Mouse (Mus musculus): ENCODE measurements around the gene Cog1. TPM values are rescaled to one million over a fixed set of nuclear protein-coding genes. Genes with fewer than 3 reads are reported as not detected.
A peak's percentile ranks its signal among the peaks of the same experiment; 100 is the strongest.

Cog1 gene
- total RNA-seq, 1 experiment from 2014 or later, result 20.2 TPM

GRCm38 (mm10) chr11:113684707-113685426, 35.9 kb downstream of the Cog1 start:
- ATAC-seq (replicated peaks; ENCODE audit: insufficient number of reproducible peaks, low FRiP score, low TSS enrichment, poor library complexity, severe bottlenecking), result no peak

GRCm38 (mm10) chr11:113687031-113687430, 38.1 kb downstream of the Cog1 start:
- no peak for ATAC-seq (replicated peaks; ENCODE audit: insufficient number of reproducible peaks, low FRiP score, low TSS enrichment, poor library complexity, severe bottlenecking)

DNA sequence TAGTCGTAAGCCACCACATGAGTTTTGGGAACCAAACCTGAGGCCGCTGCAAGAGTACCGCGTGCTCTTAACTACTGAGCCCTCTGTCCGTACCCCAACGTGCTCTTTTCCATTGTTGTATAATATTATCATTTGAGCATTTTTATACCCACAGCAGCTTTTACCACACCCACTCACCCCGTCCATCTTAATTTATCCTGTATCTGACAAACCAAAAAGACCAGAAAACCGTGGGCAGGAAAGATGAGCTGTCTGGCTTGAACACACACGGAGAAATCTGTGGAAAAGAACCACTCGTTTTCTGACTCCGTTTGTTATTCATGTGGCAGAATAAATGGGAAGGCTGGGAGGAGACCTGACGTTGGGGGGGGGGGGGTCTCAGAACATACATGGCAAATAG, 41.5 kb downstream of the Cog1 start:
- ATAC-seq (replicated peaks; ENCODE audit: insufficient number of reproducible peaks, low FRiP score, low TSS enrichment, poor library complexity, severe bottlenecking), result no peak

DNA sequence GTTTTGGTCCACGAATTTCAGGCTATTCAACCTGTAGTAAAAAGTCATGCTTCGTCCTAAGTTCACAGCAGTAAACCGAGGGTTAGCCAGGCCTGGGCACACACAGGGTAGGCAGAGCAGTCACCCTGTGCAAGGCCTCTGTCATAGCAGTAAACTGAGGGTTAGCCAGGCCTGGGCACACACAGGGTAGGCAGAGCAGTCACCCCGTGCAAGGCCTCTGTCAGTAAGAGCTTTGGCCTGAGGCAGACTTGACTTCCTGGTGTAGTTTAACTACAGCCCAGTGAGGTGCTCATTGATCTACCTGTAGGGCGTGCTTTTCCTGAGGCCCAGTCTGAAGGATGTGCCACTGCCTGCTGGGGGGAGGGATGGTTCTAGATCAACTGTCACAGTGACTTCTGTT, 42.3 kb downstream of the Cog1 start:
- ATAC-seq (replicated peaks; ENCODE audit: insufficient number of reproducible peaks, low FRiP score, low TSS enrichment, poor library complexity, severe bottlenecking), result no peak

DNA sequence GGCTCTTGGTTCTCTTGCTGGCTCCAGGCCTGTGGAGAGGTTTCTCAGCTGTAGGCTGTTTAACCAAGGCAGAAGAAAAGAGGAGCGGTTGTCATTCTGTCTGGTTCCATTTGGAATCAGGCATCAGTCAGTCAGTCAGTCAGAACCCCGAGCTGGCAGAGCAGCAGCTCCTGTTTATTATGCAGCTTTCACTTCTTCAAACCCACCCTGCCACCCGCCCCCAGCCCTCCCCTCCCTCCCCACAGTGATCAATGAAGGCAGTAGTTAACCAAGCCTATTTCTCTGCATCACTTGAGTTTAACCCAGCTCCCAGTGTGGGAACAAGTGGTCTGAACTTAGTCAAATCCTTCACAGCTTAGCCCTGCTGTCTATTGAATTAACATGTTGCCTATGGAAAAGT, 42.9 kb downstream of the Cog1 start:
- ATAC-seq (replicated peaks; ENCODE audit: insufficient number of reproducible peaks, low FRiP score, low TSS enrichment, poor library complexity, severe bottlenecking), result no peak

DNA sequence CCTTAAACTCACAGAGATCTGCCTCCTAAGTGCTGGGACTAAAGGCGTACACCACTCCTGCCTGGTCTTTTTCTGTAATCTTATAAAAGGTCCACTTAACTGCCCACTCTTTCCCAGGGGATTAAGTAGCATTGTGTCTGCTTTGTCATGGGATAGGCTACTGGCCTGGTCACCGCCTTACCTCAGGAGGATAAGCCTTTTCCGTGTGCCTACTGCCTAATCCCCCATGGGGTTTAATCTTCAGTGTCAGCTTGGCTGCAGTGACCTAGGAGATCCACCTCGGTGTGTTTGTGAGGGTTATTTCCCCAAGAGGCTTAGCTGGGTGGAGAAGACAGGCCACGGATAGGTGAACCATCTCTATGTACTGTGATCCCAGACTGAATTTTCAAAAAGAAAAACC, 48.6 kb downstream of the Cog1 start:
- ATAC-seq (replicated peaks; ENCODE audit: insufficient number of reproducible peaks, low FRiP score, low TSS enrichment, poor library complexity, severe bottlenecking), result no peak

DNA sequence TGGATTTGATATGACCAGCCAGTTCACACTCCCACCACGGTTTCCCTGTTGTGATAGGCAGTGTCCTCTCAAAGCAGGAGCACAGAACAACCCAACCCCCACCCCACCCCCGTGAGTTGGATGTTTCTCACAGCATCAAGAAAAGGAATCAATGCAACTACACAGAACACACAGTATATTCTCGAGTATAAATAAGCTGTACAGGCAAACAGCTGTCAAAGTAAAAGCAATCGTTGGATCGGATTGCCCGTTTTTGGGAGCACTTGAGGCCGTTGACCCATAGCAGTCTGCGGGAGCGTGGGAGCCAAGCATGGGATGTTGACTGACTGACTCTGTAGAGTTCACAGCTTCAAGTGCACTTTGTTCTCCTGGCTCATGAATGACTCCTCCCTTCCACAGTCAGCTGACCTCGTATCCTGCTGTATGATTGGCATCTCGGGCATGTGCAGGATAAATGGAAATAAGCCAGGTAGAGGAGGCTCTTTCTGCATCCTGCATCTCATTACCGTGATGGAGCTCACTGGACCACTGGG, 49.1 kb downstream of the Cog1 start:
- no peak for ATAC-seq (replicated peaks; ENCODE audit: insufficient number of reproducible peaks, low FRiP score, low TSS enrichment, poor library complexity, severe bottlenecking)

GRCm38 (mm10) chr11:113699643-113700042, 50.7 kb downstream of the Cog1 start:
- no peak for ATAC-seq (replicated peaks; ENCODE audit: insufficient number of reproducible peaks, low FRiP score, low TSS enrichment, poor library complexity, severe bottlenecking)

GRCm38 (mm10) chr11:113703758-113704157, 54.8 kb downstream of the Cog1 start:
- ATAC-seq (replicated peaks; ENCODE audit: insufficient number of reproducible peaks, low FRiP score, low TSS enrichment, poor library complexity, severe bottlenecking), result peak; percentile 84

DNA sequence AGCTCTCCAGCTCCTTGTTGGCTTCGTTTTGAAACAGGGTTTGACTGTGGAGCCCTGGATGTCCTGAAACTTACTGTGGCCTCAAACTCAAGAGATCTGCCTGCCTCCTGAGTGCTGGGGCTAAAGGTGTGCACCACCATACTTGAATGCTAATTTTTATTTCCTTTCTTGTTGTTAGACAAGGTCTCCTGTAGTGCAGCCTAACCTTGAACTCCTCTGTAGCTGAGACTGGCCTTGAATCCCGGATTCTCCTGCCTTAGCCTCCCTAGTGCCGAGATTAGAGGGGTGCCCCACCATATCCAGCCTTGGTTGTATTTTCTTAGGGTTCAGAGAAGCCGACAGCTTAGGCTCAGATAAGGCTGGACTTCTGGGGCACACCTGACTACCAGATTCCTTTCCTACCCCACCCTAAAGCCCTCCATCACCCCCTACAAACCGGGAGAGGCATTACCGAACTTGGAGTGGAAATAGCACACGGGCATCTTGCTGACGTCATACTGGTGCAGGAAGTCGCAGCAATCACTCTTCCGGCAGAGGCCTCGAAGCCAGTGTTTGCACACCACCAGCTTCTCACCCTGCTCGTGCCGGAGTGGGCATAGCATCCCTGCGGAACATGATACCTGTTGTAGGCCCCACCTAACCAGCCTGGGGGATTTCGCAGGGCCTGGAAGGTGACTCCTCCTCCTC, 57.1 kb downstream of the Cog1 start:
- no peak for ATAC-seq (replicated peaks; ENCODE audit: insufficient number of reproducible peaks, low FRiP score, low TSS enrichment, poor library complexity, severe bottlenecking)

- ATAC-seq (replicated peaks; ENCODE audit: insufficient number of reproducible peaks, low FRiP score, low TSS enrichment, poor library complexity, severe bottlenecking), result no peak
Observed at GRCm38 (mm10) chr11:113708629-113709213, 59.8 kb downstream of the Cog1 start.

DNA sequence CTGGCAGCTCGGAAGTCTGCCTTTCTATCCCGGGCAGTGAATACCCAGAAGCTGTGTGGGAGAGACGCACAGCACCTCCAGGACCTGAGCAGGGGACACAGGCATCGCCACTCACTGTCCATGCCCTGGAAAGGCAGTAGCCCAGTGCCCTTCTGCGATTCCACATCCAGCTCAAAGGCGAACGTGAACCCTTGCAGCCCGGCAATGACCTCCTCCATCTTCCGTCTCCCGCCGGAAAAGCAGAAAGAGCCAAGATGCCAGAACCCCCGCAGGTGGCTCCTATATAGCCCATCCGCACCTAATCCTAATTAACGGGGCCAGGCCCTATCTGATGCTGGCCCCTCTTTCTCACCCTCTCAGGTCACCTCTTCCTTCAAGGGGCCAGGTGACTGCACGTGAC, 60.3 kb downstream of the Cog1 start:
- ATAC-seq (replicated peaks; ENCODE audit: insufficient number of reproducible peaks, low FRiP score, low TSS enrichment, poor library complexity, severe bottlenecking), result no peak

DNA sequence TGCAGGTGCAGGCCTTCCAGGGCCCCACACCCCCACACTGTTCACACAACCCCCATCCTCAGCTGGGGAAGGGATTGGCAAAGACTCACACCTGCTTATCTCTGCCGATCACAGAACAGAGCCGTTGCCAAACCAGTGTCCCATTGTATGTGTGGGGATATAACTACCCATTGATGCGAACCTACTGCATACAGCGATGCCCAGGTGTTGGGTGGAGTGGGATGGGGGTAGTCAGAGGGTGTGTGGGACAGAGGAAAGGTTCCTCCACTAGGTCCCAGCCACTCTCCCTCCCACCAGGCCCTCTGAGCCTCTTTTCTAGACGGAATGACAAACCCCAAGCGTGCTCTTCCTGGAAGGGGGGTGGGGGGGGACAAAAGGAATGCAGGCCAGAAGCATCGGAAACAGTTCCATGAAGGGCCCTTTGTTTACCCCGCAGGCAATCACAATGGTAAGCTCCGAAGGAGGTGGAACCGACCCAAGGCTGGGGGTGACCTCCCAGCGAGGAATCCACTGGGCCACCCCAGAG, 60.8 kb downstream of the Cog1 start, which contains the start of gene Cpsf4l:
Cpsf4l (minus strand) TSS at position 287 of the 526 bp plus-strand sequence.
- ATAC-seq (replicated peaks; ENCODE audit: insufficient number of reproducible peaks, low FRiP score, low TSS enrichment, poor library complexity, severe bottlenecking), result no peak

DNA sequence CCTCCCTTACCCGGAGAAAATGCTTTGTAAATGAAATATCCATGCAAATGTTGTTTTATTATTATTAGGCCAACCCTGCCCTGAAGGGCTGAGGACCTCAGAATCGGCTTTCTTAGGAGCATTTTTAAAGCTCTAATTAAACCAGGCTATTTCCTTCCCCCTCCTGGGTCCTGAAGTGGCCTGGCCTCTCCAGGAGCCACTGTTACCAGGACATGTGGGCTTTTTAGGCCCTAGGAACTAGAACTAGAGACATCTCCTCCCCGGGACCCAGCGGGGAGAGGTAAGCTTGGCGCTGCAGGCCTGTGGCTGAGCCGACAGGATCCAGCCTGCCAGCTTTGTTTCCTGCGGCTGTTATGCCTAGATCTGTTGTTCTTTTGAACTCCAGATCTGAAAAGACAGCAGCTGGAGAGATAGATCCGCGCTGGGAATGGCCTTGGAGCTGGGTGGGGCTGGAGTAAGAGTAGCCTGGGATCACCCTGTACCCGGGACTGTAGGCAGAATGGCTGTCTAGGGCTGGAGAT, 61.3 kb downstream of the Cog1 start:
- ATAC-seq (replicated peaks; ENCODE audit: insufficient number of reproducible peaks, low FRiP score, low TSS enrichment, poor library complexity, severe bottlenecking), result no peak

DNA sequence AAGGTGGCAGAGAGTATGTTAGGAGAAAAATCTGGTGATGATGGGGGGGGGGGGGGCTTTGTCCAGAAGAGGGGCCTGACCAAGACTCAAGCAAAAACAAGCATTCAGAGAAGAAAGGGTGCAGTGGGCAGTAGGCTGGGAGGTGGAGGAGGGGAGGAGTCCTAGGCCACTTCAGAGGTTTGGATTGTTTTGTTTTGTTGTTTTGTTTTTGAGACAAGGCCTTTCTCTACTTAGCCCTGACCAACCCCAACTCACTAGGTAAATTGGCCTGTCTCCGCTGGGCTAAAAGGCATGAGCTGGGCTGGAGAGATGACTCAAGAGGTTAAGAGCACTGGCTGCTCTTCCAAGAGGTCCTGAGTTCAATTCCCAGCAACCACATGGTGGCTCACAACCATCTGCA, 62.1 kb downstream of the Cog1 start:
- ATAC-seq (replicated peaks; ENCODE audit: insufficient number of reproducible peaks, low FRiP score, low TSS enrichment, poor library complexity, severe bottlenecking), result no peak

- ATAC-seq (replicated peaks; ENCODE audit: insufficient number of reproducible peaks, low FRiP score, low TSS enrichment, poor library complexity, severe bottlenecking), result no peak
Observed at GRCm38 (mm10) chr11:113715078-113715674, 66.2 kb downstream of the Cog1 start.

DNA sequence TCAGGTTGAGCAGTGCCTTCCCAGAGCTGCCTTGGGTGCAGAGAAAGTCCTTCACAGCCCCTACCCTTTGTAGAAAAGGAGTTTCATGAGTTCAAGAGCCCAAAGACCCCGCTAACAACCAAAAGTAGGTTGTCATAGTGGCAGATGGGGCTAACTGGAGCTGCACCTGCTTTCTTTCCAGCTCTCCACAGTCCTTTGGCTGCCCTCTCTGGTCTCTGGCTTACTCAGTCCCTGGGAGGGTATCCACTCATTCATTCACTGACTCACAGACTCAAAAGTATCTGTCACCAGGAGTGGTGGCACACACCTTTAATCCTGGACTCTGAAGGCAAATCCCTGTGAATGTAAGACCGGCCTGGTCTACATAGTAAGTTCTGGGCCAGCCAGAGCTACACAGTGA, 67.2 kb downstream of the Cog1 start:
- no peak for ATAC-seq (replicated peaks; ENCODE audit: insufficient number of reproducible peaks, low FRiP score, low TSS enrichment, poor library complexity, severe bottlenecking)
